Mouse (Mus musculus) right cerebral cortex, postnatal 25 days (tissue): ENCODE results near the gene Trim3.

Experiments used
- DNase-seq: peaks from one replicate; pipeline ENCODE4 v3.0.0; 2022

Trim3 gene

DNA sequence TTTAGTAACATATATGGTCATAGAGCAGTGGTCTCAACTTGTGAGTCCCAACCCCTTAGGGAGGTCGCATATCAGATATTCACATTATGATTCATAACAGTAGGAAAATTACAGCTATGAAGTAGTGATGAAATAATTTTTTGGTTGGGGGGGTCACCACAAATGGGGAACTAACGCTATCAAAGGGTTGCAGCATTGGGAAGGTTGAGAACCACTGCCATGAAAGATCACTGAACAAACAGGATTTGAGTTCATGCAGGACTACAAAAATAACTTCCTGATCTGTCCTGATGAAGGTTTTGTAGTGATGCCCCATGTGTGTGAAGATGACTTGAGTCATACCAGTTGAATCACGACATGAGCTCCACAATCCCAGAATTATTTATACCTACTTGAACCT lies 24.9 kb downstream of the Trim3 start:
- no peak for DNase-seq

DNA sequence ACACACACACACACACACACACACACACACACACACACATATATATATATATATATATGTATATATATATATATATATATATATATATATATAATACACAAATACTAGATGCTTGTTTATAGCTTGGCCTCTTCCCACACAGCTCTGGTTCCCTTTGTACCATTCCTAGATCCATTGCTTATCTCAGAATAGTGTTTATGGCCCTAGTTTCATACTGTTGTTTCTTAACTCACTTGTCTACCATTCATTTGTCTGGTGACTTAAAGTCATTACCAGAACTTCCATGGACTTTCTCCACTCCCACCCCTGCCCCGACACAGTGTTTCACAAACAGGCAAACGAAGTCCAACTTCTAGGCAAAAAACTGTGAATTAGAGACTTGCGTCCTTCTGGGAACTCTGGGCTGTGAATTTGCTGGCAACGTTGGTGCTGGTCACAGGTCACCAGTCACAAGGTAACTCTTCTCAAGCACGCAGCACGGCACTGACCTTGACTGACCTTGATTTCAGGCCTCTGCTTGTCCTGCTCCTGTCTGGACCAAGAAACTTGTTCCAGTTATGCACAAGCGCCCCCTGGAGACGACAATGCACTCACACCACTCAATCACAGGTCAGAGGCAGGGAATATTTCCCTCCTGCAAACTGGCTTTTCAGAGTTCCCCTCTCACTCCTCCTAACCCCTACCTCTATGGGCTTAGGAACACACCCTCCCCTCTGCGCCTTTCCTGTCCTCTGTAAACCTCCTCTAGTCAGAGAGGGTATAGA lies 30.3 kb downstream of the Trim3 start:
- DNase-seq = peak; percentile 28

DNA sequence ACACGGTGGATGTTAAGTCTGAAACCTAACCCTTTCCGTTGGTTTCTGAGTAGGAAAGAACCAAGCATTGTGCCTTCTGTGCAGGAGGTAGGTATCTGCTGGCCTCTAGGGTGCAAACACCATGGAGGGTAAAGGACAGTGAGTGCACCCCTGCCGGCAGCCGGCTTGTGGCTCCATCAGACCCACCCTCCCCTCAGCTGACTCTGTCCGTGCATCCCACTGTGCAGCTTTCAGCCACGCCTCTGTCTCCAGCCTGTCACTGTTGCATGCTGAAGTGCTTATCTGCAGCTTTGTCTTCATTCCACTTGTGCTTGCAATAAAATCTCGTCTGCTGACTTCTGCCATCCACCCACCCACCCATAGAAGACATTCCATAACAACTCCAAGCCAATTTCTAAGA lies 43.3 kb downstream of the Trim3 start:
- DNase-seq = no peak

DNA sequence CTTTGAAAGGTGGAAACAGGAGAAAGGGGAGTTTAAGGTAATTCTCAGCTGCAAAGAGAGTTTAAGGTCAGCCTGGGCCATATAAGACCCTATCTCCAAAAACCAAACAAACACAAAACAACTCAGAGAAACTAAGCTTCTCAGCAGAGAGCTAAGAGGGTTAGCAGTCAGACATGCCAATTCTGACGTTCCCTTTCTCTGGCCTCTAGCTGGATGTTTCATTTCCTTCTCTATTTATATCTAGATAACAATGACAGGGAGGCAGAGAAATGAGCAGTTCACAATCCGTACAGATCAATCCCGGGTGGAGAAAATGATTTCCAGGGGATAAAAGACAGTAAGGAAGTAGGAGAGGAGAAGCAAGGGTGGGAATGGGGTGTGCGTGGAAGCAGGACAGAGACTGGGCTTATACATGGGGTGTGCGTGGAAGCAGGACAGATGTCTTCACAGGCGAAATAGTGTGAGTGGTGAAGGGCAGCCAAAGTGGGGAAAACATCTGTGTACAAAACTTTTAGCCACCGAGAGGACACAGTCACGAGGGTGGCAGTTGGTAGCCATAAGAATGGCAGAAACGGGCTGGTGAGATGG lies 45.0 kb downstream of the Trim3 start:
- DNase-seq = no peak

DNA sequence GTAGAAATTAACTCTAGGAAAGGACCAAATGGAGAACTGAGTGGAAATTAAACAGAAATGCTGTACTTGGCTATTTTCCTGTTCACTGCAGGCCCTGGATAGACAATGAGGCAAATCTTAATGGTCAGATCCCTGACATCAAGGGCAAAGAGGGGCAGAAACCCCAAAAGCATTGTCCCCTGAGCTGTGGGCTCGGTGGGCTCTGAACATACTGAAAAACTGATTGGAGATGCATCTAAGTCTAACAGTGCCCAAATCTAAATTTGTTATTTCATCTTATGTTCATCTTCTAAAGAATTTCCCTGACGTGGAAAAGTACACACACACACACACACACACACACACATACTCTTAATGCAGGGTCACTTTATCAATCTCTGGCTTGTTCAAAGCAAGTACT lies 51.4 kb downstream of the Trim3 start:
- no peak for DNase-seq

DNA sequence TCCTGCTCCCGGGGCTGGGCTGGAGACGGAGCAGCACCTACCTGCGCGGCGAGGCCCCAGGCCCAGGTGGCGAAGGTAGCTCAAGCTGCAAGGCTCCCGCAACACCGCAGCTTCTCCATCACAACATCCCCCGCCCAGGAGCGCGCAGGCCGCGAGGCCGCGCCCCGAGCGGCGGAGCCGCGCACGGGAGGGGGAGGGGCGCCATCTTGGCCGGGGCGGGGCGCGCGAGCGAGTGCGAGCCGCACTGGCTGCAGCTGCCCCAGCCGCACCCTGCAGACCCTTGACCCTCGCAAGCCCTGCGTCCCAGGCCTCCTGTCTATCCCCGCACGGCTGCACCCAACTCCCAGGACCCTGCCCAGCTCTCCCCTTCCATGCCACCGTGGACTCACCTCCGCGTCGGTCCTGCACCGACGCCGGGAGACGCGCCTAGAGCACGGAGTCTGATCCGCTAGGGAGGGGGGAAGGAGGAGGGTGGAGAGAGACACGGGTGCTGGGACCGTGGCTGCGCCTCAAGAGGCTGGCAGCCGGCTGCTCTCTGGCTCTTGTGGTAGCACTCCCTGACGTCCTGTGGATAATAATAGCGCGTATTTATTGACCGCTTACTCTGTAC lies 52.2 kb downstream of the Trim3 start, which contains the start of gene Apbb1:
Gene Apbb1, minus strand, starts transcription at position 560 of the 610 bp plus-strand sequence.
- DNase-seq = peak; percentile 84

DNA sequence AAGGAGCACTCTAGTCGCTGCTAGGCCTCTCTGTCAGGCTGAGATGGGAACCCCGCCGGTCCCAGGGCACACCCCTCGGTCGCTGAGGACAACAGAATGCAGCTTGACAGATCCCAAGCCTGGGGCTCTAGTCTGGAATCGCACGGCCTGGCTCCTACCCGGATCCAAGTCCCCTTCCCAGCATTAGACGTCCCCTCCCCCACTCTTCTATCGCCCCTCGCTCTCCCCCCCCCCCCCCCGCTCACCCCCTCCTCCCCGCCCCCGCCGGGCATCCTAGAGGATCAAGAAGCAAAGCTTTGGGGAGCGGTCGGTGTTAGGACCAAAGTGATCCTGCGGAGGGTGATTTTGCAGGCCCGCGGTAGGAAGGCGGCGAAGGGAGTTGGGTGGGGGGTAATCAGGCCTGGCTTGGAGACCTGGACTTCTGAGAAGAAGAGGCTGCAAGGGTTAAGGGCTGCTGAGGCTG lies 52.7 kb downstream of the Trim3 start:
- DNase-seq = no peak

DNA sequence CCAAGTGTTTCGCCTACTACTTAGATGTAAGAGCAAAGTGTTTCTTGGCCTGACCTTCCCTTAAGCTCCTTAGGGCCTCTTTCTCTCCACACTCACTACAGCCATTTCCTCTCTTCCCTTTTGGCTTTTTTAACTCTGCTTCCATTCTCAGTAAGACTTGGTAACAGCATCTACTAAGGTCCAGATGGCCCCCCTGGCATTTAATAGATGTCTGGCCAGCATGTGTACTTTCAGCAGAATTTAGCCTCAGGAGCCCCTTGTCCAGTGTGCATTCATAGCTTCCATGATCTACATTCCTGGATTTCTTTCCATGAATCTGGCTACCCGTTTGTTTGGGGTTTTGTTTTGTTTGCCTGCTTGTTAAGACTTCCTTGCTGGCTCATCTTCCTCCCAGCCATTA lies 54.9 kb downstream of the Trim3 start:
- no peak for DNase-seq

DNA sequence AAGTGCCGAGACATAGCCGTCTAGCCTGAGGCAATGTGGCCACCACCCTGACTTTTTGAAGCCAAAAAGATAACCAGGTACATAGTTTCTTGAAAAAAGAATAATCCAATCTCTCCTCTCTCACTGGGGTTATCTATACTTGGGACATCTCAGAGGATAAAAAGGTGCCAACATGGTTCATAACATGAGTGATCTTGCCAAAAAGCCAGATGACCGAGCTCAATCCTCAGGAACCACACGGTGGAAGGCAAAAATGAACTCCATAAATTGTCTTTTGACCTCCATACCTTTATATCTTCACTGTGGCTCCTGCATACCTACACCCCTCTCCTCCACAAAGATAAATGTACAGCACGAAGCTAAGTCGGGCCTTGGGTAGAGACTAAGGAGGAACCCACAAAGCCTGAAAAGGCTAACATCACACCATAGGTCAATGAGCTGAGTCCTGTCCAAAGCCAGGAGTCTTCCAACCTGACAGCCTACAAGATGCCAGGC lies 55.9 kb downstream of the Trim3 start:
- no peak for DNase-seq

DNA sequence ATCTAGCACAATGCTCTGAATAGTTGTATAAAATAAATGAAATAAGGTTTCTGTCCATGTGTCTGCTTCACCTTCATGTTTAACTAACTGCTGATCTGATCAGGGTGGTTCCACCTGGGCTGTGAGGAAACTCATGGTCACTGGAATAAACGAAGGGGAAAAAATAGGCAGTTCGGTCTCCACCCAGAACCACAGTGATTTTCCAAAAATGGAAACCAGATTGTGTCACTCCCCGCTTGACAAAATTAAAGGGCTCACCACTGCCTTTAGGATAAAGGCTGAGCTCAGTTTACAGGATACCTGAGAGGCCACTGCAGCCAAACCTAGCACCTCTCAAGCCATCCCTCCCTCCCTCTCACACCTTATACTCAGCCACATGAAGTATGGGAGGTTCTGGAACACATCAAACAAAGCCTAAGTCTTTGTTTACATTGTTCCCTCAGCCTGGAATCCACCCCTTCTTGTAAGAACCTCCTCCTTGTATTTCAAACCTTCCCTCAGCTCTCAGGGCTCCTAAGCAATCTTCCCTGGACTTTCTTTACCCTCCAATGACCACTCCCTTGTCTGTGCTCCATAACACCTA lies 57.1 kb downstream of the Trim3 start:
- peak; percentile 16 for DNase-seq

DNA sequence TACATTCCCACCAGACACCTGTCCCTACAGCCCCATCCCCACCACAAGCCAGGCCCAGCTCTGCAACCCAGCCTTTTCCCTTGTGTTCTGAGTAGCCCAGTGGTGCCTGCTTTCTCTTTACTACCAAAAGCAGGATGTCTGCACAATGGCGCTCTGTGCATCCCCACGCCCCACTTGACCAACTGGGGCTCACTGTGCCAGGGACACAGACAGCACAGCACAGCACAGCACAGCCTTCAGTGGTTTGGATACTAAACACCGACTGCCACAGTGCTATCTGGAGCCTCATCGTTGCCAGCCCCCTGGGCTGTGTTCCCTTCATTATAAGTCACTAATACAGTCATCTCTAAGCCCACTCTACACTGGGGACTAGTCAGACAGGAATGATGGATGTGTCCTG lies 58.8 kb downstream of the Trim3 start:
- no peak for DNase-seq

DNA sequence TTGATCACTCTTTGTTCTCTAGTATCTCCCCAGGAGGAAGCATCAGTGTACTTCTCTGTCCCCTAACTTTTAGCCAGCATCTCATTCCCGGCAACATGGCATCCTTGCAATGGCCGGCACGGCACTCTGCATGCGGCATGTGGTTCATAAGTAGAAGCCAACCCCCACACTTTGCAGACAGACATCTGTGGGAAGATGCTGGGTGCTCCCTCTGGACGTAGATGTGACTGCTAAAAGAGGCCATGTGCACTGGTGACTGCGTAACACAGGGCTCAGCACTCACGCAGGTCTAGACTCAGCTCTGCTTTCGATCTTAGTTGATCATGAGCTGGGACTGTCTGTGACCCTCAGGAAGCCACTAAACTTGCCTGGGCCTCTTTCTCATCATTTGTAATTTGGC lies 60.4 kb downstream of the Trim3 start:
- no peak for DNase-seq

DNA sequence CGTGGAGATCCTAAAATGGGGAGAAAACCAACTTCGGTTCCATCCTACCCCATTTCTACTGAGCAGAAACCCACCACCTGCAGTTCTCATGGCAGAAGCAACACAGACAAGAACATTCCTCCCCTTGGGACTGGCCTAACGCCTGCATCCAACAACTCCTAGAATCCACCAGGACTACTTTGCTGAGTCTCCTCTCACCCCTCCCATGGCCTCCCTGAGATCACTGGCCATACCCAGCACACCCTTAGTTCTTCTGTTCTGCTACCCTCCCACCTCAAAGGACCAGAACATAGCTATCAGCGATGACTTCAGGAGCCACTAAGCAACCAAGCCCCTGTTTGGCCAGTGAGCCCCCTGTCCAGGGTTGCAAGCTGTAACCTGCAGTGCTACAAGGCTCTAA lies 62.6 kb downstream of the Trim3 start:
- no peak for DNase-seq

DNA sequence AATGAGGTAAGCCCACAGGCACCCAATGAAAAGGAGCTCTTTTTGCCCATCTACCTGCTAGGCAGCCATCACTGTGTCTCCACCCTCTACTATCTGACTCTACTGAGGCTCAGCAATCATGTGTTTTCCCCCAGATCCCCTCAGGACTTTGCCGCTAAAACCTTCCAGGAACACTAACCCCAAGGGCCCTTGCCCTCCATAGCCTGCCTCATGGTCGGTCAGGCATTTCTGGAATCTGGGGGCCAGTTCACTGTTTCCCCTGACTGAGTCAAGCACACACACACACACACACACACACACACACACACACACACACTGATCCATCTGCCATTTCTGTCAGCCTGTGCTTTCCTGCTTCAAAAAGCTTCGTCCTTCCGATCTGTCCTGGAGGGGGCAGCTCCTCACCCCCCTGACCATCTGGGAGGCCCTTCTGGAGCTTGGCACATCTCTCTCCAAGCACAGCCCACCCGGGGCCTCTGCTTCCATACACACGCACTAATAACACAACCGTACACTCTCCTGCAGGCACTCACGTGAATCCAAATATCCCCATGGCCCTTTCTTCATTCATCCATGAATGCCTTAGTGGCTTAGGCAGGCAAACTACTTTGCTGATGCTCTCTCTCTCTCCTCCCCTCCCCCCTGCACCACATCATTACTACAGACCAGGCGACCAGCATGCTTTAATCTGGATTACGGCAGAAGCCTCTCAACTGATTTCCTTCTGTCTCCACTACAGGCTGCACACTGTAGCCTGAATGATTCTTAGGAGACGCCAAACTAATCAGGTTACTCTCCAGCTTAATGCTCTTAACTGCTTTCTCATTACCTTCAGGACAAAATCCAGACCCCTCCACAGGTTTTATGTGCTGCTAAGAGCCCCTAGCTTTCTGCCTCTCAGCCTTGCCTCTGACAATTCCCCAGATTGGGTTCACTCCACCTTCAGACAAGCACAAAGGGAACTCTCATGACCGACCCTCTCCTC lies 63.6 kb downstream of the Trim3 start:
- no peak for DNase-seq

DNA sequence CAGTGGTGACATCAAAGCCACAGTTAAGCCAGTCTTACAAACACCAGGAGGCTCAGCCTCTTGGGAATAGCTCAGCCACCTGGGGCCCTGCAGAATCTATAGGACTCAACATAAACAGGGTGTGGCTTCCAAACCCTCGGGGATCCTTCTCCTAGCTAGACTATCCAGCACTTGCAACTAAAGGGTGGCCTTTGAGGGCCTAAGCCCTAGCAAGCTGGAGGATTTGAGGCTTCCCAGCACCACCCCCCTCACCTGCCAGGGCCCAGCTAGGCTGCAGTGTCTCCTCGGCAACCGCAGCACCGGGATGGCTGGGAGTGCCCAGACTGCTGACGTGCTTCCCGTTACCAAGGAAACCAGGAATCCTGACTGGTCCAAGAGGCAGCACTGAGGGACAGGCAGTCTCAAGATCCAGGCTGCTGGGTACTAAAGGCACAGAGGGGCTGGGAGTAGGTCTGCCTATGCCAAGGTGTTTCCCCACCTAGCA lies 64.3 kb downstream of the Trim3 start:
- peak; percentile 91 for DNase-seq

DNA sequence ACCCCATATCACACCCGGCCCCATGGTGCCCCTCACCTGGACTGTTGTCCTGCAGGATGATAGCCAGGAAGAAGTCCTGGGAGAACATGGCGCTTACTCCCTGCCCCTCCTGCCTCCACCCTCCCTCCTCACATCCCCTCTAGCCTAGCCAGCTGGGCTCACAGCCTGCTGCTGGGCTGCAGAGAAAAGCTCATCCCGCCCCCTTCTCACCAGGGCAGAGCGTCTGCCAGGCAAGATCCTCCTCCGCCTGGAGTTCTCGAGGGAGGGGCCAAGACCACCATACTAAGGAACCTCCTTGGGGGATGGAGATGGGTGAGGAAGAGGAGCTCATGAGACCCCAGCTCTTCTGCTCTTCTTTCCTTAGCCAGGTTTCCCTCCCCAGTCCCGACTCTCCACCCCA lies 64.8 kb downstream of the Trim3 start:
- peak; percentile 81 for DNase-seq

DNA sequence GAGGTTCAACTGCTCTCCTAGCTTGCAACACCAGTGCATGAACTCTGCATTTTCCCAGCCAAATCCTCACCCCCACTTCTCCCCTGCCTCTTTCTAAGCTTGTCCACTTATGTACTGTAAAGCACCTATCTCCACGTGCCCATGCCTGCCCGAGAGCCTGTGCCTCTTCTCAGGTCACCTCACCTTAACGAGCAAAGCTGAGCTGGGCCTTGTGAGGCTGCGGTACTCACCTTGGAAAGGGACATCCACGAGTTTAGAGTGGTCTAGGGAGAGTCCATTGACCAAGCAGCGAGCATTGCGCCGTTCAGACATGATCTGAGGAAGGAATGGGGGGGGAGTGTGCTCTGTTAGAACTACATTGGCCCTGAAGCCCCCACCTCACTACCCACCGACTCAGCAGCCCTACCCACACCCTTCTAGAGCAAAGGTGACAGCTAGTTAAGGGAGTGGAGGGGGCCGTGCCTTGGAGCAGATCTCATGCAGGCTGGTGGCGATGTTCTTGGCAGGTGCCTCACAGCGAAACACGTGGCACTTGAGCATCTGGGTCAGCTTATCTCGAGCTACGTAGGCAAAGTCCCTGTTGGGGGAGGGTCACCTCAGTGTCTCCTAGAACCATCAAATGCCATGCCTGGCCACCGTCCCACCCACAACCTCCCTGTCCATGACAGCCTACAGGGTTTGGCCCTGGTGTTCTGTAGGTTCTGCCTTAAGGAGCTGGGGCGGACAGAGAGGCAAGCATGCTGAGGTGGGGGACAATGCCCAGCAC lies 68.1 kb downstream of the Trim3 start:
- no peak for DNase-seq

DNA sequence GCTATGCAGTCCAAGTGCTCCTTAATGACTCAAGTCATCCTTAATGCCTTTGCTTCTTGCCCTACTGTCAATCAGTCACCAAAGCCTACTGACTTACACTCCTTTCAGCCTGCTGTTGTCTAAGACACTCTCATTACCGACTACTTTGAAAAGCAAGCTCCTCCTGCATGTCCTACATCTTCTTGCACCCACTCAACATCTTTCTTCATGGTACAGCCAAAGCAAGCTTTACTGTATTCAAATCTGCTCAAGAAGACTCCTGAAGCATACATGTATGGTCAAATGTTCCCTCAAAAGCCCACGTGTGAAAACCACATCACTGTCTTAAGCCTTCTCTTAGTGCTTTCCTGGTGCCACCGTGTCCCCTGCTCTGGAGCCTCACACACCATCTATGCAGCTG lies 70.0 kb downstream of the Trim3 start:
- peak; percentile 4 for DNase-seq

DNA sequence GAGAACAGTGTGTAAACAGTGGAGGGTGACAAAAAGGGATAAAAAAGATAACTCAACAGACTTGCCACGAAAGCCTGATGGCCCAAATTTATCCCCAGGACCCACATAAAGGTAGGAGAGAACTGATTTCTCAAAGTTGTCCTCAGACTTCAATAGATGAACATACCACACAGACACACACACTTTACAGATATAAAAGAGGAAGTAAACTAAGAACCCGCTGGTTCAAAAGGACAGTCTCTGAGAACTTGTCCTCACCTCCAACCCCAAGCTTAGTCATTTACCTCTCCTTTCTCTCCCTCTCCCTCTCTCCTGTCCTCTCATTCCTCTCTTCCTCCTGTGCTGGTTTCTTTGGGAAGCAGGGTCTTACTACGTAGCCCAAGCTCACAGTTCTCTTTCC lies 71.1 kb downstream of the Trim3 start:
- peak; percentile 2 for DNase-seq

DNA sequence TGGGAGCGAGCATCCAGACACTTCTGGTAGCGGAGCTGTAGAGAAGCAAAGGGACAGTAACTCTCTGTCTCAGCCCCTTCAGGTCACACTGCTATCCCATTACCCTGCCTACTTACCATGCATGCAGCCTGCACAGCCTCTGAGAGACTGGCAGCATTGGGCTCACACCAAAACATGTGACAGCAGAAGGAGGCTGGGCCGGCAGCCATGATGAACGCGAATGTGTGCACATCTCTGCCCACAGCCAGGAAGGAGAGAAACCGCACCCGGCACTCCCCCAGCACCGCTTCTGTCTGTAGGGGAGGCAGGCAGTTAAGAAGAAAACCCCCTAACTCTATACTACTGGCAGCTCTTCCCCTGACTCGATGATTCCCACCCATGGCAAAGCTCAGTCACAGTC lies 74.4 kb downstream of the Trim3 start:
- DNase-seq = peak; percentile 84

DNA sequence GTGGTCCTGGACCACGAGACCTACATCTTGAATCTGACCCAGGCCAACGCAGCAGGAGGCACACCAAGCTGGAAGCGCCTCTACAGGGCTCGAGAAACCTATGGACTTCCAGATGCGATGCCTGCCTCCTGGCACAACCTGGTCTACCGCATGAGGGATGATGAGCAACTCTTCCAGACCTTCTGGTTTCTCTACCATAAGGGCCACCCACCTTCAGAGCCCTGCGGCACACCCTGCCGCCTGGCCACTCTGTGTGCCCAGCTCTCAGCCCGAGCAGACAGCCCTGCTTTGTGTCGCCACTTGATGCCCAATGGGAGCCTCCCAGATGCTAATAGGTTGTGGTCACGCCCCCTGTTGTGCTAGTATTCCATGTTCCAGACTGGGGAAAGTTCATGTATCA lies 75.7 kb downstream of the Trim3 start:
- peak; percentile 23 for DNase-seq
